Mouse (Mus musculus): ENCODE measurements around the gene Thbd. TPM values are rescaled to one million over a fixed set of nuclear protein-coding genes. Genes with fewer than 3 reads are reported as not detected.

Thbd gene
- polyA plus RNA-seq, 1 experiment from 2014 or later, result 4.6 TPM

DNA sequence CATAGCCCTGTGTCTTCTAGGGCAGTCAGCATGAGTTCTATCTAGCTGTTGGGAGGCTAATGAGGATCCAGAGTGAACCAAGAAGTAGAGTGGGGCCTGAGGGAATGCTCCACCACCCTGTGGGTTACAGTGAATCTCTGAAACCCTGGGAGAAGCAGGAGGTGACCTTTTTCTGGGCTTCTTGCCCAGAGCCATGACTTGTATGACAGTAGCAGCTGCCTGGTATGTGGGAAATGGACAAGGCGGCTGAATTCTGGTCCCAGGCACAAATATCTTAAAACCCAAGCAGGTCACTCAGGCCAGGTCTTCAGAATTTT, 10.2 kb downstream of the Thbd start:
- no peaks in the 10 kb centered on the region for H3K4me1 ChIP-seq (replicated peaks; ENCODE audit: control insufficient read depth, insufficient read depth, low read length)
- no peaks in the 10 kb centered on the region for H3K9me3 ChIP-seq (ENCODE audit: control insufficient read depth, low read length)
- no peak overlapping the region for H3K9ac ChIP-seq (ENCODE audit: low read depth, low read length)
- peaks cover 36% of the 10 kb centered on the region for H3K27me3 ChIP-seq (replicated peaks; ENCODE audit: control insufficient read depth, insufficient read depth, low read length)
- H3K4me3 ChIP-seq (ENCODE audit: low read depth, low read length), result no peak overlapping the region
- H3K27ac ChIP-seq (ENCODE audit: low read depth, low read length), result no peak overlapping the region
- H3K36me3 ChIP-seq (ENCODE audit: control insufficient read depth, insufficient read depth, low read length), result no peaks in the 10 kb centered on the region
- H3K4me2 ChIP-seq, result no peak overlapping the region
- WGBS, result 85% methylated on average over 1 of the region's 1 CpGs
- DNase-seq (ENCODE audit: low spot score), result no peak
- ATAC-seq (replicated peaks; ENCODE audit: low FRiP score), result no peak

DNA sequence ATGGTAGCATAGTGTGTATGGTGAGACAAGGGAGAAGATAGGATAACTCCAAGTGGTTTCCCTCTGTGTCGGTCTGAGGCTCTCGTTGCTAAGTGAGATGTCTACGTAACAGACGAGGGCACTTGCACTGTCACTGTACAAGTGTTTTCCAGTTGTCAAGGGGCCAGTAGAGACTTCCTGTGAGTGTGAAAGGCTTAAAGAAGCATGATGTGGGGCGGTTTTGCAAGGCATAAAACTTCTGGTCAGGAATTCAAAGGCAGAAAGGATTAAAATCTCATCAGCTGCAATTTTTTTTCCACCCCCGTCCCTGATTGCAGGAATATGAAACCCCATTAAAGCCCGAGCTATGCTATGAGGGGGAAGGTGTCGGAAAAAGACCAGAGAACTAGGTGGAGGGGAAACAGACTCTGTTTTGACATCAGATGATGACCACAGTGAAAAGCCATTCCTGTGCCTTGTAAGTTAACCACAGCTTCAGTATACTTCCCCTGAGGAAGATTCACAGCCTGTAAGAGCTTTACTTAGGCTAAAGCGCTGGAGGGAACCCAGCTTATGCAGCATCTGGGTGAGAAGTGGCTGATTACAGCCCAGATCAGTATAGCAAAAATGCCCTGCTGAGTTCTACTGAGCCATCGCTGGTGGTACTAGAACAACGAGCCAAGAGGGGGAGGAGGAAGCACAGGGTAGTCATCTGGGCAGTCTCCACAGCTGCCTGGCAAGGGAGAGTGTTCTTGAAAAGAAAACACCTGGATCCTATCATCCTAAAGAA, 10.8 kb downstream of the Thbd start:
- DNase-seq (ENCODE audit: low spot score), result no peak
- H3K9me3 ChIP-seq (ENCODE audit: control insufficient read depth, low read length), result no peaks in the 10 kb centered on the region
- H3K27me3 ChIP-seq (replicated peaks; ENCODE audit: control insufficient read depth, insufficient read depth, low read length), result peaks cover 36% of the 10 kb centered on the region
- no peak; the same call in 1 of the 2 replicates for ATAC-seq (replicated peaks; ENCODE audit: low FRiP score)
- H3K36me3 ChIP-seq (ENCODE audit: control insufficient read depth, insufficient read depth, low read length), result no peaks in the 10 kb centered on the region
- WGBS, result 38% methylated on average over 11 of the region's 11 CpGs
- H3K27ac ChIP-seq (ENCODE audit: low read depth, low read length), result no peak overlapping the region
- no peak overlapping the region for H3K4me3 ChIP-seq (ENCODE audit: low read depth, low read length)
- no peak overlapping the region for H3K4me2 ChIP-seq
- no peak overlapping the region for H3K9ac ChIP-seq (ENCODE audit: low read depth, low read length)
- no peaks in the 10 kb centered on the region for H3K4me1 ChIP-seq (replicated peaks; ENCODE audit: control insufficient read depth, insufficient read depth, low read length)

DNA sequence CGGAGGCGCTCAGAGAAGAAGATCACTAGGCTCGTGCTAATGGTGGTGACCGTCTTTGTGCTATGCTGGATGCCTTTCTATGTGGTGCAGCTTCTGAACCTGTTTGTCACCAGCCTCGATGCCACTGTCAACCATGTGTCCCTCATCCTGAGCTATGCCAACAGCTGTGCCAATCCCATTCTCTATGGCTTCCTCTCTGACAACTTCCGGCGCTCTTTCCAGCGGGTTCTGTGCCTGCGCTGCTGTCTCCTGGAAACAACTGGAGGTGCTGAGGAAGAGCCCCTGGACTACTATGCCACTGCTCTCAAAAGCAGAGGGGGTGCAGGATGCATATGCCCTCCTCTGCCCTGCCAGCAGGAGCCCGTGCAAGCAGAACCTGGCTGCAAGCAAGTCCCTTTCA, 11.8 kb downstream of the Thbd start:
- WGBS, result 65% methylated on average over 10 of the region's 10 CpGs
- Histone ChIP-seq H3K27ac (ENCODE audit: low read depth, low read length) (no peak overlapping the region), H3K27me3 (replicated peaks; ENCODE audit: control insufficient read depth, insufficient read depth, low read length) (peaks cover 36% of the 10 kb centered on the region), H3K4me2 (no peak overlapping the region), H3K4me1 (replicated peaks; ENCODE audit: control insufficient read depth, insufficient read depth, low read length) (no peaks in the 10 kb centered on the region), H3K9me3 (ENCODE audit: control insufficient read depth, low read length) (no peaks in the 10 kb centered on the region), H3K4me3 (ENCODE audit: low read depth, low read length) (no peak overlapping the region), H3K9ac (ENCODE audit: low read depth, low read length) (no peak overlapping the region), H3K36me3 (ENCODE audit: control insufficient read depth, insufficient read depth, low read length) (no peaks in the 10 kb centered on the region)
- no peak for ATAC-seq (replicated peaks; ENCODE audit: low FRiP score)
- no peak for DNase-seq (ENCODE audit: low spot score)

DNA sequence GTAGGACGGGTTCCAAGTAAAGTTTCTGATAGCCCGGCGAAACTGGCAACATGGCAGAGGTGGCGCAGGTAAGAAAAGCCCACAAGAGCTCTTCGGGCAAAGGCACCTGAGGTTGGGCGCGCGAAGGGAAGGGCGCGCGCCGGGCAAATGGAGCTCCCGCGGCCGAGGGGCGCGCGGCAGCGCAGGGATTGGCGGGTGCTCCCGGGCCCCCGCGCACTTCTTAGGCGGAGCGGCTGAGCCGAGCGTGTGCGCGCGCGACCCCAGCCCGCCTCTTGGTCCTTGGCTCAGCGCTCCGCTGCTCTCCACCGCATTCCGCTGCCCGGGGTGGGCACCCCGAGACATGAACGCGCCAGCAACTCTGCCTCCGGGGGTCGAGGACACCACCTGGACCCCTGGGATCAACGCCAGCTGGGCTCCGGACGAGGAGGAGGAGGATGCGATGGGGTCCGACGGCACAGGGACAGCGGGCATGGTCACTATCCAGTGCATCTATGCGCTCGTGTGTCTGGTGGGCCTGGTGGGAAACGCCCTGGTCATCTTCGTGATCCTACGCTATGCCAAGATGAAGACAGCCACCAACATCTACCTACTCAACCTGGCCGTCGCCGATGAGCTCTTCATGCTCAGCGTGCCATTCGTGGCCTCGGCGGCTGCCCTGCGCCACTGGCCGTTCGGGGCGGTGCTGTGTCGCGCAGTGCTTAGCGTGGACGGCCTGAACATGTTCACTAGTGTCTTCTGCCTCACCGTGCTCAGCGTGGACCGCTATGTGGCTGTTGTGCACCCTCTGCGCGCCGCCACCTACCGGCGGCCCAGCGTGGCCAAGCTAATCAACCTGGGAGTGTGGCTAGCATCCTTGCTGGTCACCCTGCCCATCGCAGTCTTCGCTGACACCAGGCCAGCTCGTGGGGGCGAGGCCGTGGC, 12.6 kb downstream of the Thbd start, which contains the start of gene Sstr4:
TSS of gene Sstr4 (plus strand) at position 214 of the 921 bp plus-strand sequence.
- peak within 1 kb of the TSS; percentile 77 for H3K4me2 ChIP-seq
- DNase-seq (ENCODE audit: low spot score) (no peak), ATAC-seq (replicated peaks; ENCODE audit: low FRiP score) (peak; percentile 43)
- H3K9ac ChIP-seq (ENCODE audit: low read depth, low read length), result no peak within 1 kb of the TSS
- H3K36me3 ChIP-seq (ENCODE audit: control insufficient read depth, insufficient read depth, low read length), result no peaks in the 10 kb centered on the region
- H3K27ac ChIP-seq (ENCODE audit: low read depth, low read length), result no peak within 1 kb of the TSS
- no peaks in the 10 kb centered on the region for H3K9me3 ChIP-seq (ENCODE audit: control insufficient read depth, low read length)
- WGBS, result 5% methylated on average over 83 of the region's 83 CpGs
- no peaks in the 10 kb centered on the region for H3K4me1 ChIP-seq (replicated peaks; ENCODE audit: control insufficient read depth, insufficient read depth, low read length)
- peaks cover 36% of the 10 kb centered on the region for H3K27me3 ChIP-seq (replicated peaks; ENCODE audit: control insufficient read depth, insufficient read depth, low read length)
- H3K4me3 ChIP-seq (ENCODE audit: low read depth, low read length), result peak within 1 kb of the TSS; percentile 47

DNA sequence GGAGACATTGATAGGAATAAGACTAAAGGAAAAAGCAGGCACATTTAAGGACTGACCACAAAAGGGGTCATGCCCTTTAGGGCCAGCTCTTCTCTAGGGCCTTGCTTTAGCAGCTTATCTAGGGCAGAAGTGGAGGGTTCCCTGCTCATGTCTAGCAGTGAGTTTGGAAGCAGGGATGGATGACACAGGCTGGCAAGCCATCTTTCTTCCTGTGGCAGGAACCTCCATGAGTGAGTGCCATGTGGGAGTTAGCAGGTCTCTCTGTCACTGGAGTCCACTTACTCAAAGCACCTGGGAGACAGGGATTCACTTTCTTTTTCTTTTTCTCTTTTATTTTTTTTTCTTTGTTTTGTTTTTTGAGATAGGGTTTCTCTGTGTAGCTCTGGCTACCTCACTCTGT, 14.1 kb downstream of the Thbd start:
- Histone ChIP-seq H3K9ac (ENCODE audit: low read depth, low read length) (no peak overlapping the region), H3K36me3 (ENCODE audit: control insufficient read depth, insufficient read depth, low read length) (no peaks in the 10 kb centered on the region), H3K27me3 (replicated peaks; ENCODE audit: control insufficient read depth, insufficient read depth, low read length) (peaks cover 36% of the 10 kb centered on the region), H3K4me2 (no peak overlapping the region), H3K4me3 (ENCODE audit: low read depth, low read length) (no peak overlapping the region), H3K4me1 (replicated peaks; ENCODE audit: control insufficient read depth, insufficient read depth, low read length) (no peaks in the 10 kb centered on the region), H3K9me3 (ENCODE audit: control insufficient read depth, low read length) (no peaks in the 10 kb centered on the region), H3K27ac (ENCODE audit: low read depth, low read length) (no peak overlapping the region)
- DNase-seq (ENCODE audit: low spot score) (no peak), ATAC-seq (replicated peaks; ENCODE audit: low FRiP score) (no peak)

DNA sequence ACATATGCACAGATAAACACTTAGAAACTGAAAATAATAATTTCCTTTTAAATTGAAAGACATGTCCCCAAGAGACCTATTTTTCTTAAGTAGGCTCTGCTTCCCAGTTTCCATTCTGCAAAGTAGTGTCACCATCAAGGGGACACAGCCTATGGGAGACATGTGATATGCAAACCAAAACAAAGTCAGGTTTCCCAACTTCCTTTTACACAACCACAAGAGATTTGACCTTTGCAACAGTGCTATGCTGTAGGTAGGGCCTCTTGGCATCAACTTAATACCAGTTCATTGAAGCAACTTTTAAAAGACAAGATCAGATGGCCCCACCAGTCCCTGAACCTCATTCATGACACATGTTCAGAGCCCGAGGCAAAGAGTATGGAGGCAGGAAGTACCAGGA, 14.8 kb downstream of the Thbd start:
- peaks cover 36% of the 10 kb centered on the region for H3K27me3 ChIP-seq (replicated peaks; ENCODE audit: control insufficient read depth, insufficient read depth, low read length)
- H3K36me3 ChIP-seq (ENCODE audit: control insufficient read depth, insufficient read depth, low read length), result no peaks in the 10 kb centered on the region
- no peaks in the 10 kb centered on the region for H3K4me1 ChIP-seq (replicated peaks; ENCODE audit: control insufficient read depth, insufficient read depth, low read length)
- no peak overlapping the region for H3K4me3 ChIP-seq (ENCODE audit: low read depth, low read length)
- no peaks in the 10 kb centered on the region for H3K9me3 ChIP-seq (ENCODE audit: control insufficient read depth, low read length)
- no peak overlapping the region for H3K4me2 ChIP-seq
- no peak overlapping the region for H3K9ac ChIP-seq (ENCODE audit: low read depth, low read length)
- H3K27ac ChIP-seq (ENCODE audit: low read depth, low read length), result no peak overlapping the region
- ATAC-seq (replicated peaks; ENCODE audit: low FRiP score) (no peak), DNase-seq (ENCODE audit: low spot score) (no peak)
- WGBS, result 45% methylated on average over 1 of the region's 1 CpGs

DNA sequence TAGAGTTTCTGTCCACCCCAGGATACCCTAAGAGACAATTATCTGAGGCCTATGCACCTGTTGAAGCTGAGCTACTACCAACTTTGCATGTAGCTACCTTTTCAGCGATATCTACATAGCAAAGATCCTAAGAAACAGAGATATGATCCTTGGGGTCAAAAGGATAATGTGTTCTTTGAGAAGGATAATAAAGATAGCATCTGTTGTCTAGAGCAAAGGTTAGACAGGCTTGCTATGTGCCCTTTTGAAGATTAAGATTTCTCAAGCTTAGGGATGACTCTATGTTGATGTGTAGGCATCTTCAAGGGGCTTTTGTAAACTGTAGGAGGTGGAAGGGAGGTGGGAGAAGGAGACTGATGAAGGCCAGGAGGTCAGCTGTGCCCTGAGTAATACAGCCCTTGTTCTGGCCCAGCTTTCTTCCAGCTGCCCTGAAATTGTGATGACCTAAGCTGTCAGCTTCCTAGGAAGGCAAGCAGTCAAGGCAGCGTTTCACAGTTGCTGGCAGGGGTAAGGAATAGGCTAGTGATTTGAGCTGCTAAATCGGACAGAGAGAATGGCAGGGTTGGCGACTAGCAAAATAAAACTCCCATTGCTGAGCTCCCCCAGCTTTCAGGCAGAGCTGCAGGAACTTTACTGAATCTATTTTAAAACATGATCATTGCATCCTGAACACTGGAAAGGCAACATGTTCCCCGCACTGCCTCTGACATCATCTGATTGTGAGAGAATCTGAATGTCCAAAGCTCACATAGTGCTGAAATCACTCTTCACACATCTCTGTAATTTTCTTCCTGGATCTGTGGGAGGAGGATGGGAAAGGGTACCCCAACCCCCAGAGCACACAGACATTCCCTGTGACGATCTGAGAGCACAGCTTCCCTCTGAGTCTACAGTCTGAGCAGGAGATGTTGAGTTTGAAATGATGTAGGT, 20.1 kb downstream of the Thbd start:
- Histone ChIP-seq H3K27me3 (replicated peaks; ENCODE audit: control insufficient read depth, insufficient read depth, low read length) (no peaks in the 10 kb centered on the region), H3K4me2 (no peak overlapping the region), H3K36me3 (ENCODE audit: control insufficient read depth, insufficient read depth, low read length) (no peaks in the 10 kb centered on the region), H3K4me3 (ENCODE audit: low read depth, low read length) (no peak overlapping the region), H3K9ac (ENCODE audit: low read depth, low read length) (no peak overlapping the region), H3K4me1 (replicated peaks; ENCODE audit: control insufficient read depth, insufficient read depth, low read length) (no peaks in the 10 kb centered on the region), H3K9me3 (ENCODE audit: control insufficient read depth, low read length) (no peaks in the 10 kb centered on the region), H3K27ac (ENCODE audit: low read depth, low read length) (no peak overlapping the region)
- ATAC-seq (replicated peaks; ENCODE audit: low FRiP score) (no peak), DNase-seq (ENCODE audit: low spot score) (no peak)
- WGBS, result 68% methylated on average over 6 of the region's 6 CpGs

DNA sequence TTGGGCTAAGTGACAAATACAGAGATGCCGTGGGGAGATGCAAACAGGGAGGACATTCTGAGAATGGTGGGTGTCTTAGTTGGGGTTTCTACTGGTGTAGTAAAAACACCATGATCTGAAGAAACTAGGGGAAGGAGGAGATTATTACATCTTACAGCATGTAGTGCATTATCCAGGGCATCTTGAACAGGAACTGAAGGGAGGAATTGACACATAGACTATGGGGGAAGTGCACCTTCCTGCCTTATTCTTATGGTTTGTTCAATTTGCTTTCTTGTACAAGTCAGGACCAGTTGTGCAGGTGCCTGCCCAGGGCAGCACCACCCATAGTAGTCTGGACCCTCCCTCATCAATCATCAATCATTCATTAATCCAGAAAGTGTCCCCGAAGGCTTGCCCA, 21.1 kb downstream of the Thbd start:
- ATAC-seq (replicated peaks; ENCODE audit: low FRiP score) (no peak), DNase-seq (ENCODE audit: low spot score) (no peak)
- no peak overlapping the region for H3K4me2 ChIP-seq
- WGBS, result 92% methylated on average over 2 of the region's 2 CpGs
- H3K36me3 ChIP-seq (ENCODE audit: control insufficient read depth, insufficient read depth, low read length), result no peaks in the 10 kb centered on the region
- H3K4me3 ChIP-seq (ENCODE audit: low read depth, low read length), result no peak overlapping the region
- no peaks in the 10 kb centered on the region for H3K4me1 ChIP-seq (replicated peaks; ENCODE audit: control insufficient read depth, insufficient read depth, low read length)
- H3K27me3 ChIP-seq (replicated peaks; ENCODE audit: control insufficient read depth, insufficient read depth, low read length), result no peaks in the 10 kb centered on the region
- H3K9me3 ChIP-seq (ENCODE audit: control insufficient read depth, low read length), result no peaks in the 10 kb centered on the region
- no peak overlapping the region for H3K27ac ChIP-seq (ENCODE audit: low read depth, low read length)
- H3K9ac ChIP-seq (ENCODE audit: low read depth, low read length), result no peak overlapping the region
